Mouse (Mus musculus) liver, embryonic 14.5 days (tissue): ENCODE measurements around the gene Zfp629.

ENCODE experiments used
- CTCF ChIP-seq: IDR thresholded peaks from 2 replicates; pipeline ENCODE4 v1.5.1; 2016; ENCODE audit warnings: antibody characterized with exemption, low read depth, control low read depth
- EP300 ChIP-seq: IDR thresholded peaks from 2 replicates; pipeline ENCODE4 v1.6.1; 2016; ENCODE audit warnings: antibody characterized with exemption, low read depth

DNA sequence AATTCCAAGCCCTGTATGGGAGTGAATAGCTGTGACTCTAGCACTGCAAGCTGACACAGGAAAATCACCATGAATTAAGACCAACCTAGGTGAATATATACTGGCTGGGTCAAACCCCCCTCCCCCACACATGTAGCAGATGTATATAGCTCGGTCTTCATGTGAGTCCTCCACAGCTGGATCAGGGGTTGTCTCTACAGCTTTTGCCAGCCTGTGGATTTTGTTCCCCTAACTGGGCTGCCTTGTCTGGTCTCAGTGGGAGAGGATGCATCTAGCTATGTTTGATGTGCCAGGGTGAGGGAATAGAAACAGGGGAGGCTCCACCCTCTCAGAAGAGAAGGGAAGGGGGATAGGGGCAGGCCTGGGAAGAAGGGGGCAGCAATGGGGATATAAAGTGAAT, 739 bp upstream of the Zfp629 start:
- TF ChIP-seq CTCF (no peak), EP300 (no peak)
